Mouse (Mus musculus): Measurements from ENCODE around the gene Tsc22d3.

GRCm38 (mm10) chrX:140540500-140541114 is 59.9 kb downstream of the Tsc22d3 start:
- TF ChIP-seq CTCF (IDR thresholded peaks at IDR 0.05; ENCODE audit: borderline replicate concordance, extremely low read depth, insufficient read depth, insufficient read length) (no peak), POLR2A (IDR thresholded peaks at IDR 0.05; ENCODE audit: borderline replicate concordance, extremely low read depth, insufficient read depth, insufficient read length, poor library complexity, severe bottlenecking) (no peak)
